Mouse (Mus musculus): Measurements from ENCODE around the gene Pwwp2b.

DNA sequence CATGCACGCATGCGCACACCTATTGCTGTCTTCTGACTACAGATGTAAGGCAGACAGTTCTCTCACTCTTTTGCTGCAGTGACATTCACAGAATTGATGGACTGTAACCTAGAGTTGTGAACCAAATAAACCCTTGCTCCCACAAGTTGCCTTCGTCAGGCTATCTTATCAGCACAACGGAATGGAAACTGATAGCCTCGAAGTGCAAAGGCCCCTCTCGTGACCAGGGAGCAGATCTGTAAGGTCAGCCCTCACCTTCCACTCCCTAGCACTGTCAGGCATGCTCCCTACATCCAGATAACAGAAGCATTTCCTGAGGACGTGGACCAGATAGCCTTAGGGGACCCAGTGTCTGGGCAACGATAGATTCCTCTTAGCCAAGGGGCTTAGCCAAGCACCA lies 53.2 kb downstream of the Pwwp2b start:
- no peak for TF ChIP-seq POLR2A (IDR thresholded peaks at IDR 0.05; ENCODE audit: borderline replicate concordance, extremely low read depth, low read depth, low read length)
- no peak for TF ChIP-seq CTCF (IDR thresholded peaks at IDR 0.05; ENCODE audit: insufficient read depth, low read length)

All from lung, adult 2 months (tissue).